Comparison of ENCODE assay signal across 16 mouse cellular contexts in the genomic region with DNA sequence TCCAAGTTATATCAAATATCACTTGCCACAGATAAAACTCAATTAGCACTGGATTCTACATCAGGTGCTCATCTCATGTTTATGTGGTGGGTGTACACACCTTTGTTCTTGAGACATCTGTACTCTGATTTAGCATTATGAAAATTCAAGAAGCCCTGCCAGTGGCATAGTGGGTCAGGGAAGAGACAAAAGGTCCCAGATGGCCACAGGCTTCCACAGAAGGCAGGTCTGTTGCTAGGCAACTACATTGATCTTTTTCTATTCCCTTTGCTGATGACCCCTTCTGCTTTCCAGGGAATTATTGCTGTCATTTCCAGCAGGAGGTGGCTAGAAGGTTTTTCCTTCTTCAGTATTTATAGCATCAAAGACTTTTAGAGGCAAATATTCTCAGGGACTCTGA.
DNase-seq lines count a peak whose midpoint lies in the region; ATAC-seq and TF ChIP-seq lines count a peak whose summit lies in the region.
"Had no signal": no experiment of that assay in that cellular context is flagged by ENCODE, and none has a peak within 500 bp of the region (broad histone marks: within the 10 kb centered on the region; RNA-seq: fewer than 3 reads in every experiment).

No protein-coding gene starts in this region.

- no peak overlapping the region for H3K4me2 ChIP-seq in forebrain, embryonic 15.5 days (replicated peaks)
- no peak overlapping the region for H3K4me2 ChIP-seq in neural tube, embryonic 13.5 days
- H3K4me2 ChIP-seq: embryonic facial prominence, embryonic 13.5 days; intestine, embryonic 15.5 days; liver, embryonic 13.5 days had no signal

- H3K9ac ChIP-seq in forebrain, embryonic 15.5 days (replicated peaks): no peak overlapping the region
- H3K9ac ChIP-seq in neural tube, embryonic 13.5 days: no peak overlapping the region
- H3K9ac ChIP-seq: embryonic facial prominence, embryonic 13.5 days; intestine, embryonic 15.5 days; liver, embryonic 13.5 days had no signal

- TF ChIP-seq POLR2A in kidney, adult 2 months (IDR thresholded peaks at IDR 0.05; ENCODE audit: low read depth, low read length): no peak

- H3K27me3 ChIP-seq in forebrain, embryonic 15.5 days: no peaks in the 10 kb centered on the region
- no peaks in the 10 kb centered on the region for H3K27me3 ChIP-seq in midbrain, embryonic 10.5 days (ENCODE audit: low read depth, poor library complexity, severe bottlenecking)
- no peaks in the 10 kb centered on the region for H3K27me3 ChIP-seq in neural tube, embryonic 13.5 days
- no peaks in the 10 kb centered on the region for H3K27me3 ChIP-seq in kidney, adult 2 months (replicated peaks; ENCODE audit: control insufficient read depth, insufficient read depth, low read length)
- H3K27me3 ChIP-seq: embryonic facial prominence, embryonic 13.5 days; intestine, embryonic 15.5 days; liver, embryonic 13.5 days had no signal

- peak; percentile 41; the same call in 1 of the 2 replicates for ATAC-seq in forebrain, embryonic 15.5 days (replicated peaks)
- peak; percentile 77 for ATAC-seq in neural tube, embryonic 13.5 days (ENCODE audit: low read depth)
- ATAC-seq in megakaryocyte progenitor cell, adult 5-6 weeks (replicated peaks; ENCODE audit: poor library complexity): no peak
- ATAC-seq: intestine, embryonic 15.5 days had no signal

- DNase-seq in embryo, embryonic 10.5 days (ENCODE audit: low spot score): peak; percentile 67
- DNase-seq in midbrain, embryonic 10.5 days (ENCODE audit: low spot score): peak; percentile 39
- DNase-seq in kidney, postnatal 14 days: no peak
- DNase-seq in thymus, postnatal 14 days: no peak
- DNase-seq in kidney, adult 2 months: no peak
- DNase-seq: adrenal gland, postnatal 25 days; cerebellum, adult 18-20 months; kidney, postnatal 25 days; liver, embryonic 13.5 days; thymus, adult 18-20 months had no signal

- H3K27ac ChIP-seq in forebrain, embryonic 15.5 days (replicated peaks): no peak overlapping the region
- H3K27ac ChIP-seq in midbrain, embryonic 10.5 days (replicated peaks): peak overlapping the region; percentile 69
- H3K27ac ChIP-seq in neural tube, embryonic 13.5 days (replicated peaks): 0 out of 2 replicates have a peak overlapping the region, but pooled peaks have one; percentile 19
- no peak overlapping the region for H3K27ac ChIP-seq in kidney, adult 2 months (ENCODE audit: insufficient read depth, low read depth, low read length)
- H3K27ac ChIP-seq: embryonic facial prominence, embryonic 13.5 days; intestine, embryonic 15.5 days; liver, embryonic 13.5 days had no signal

- no peak overlapping the region for H3K4me3 ChIP-seq in forebrain, embryonic 15.5 days
- H3K4me3 ChIP-seq in midbrain, embryonic 10.5 days: no peak overlapping the region
- H3K4me3 ChIP-seq in neural tube, embryonic 13.5 days: no peak overlapping the region
- H3K4me3 ChIP-seq in kidney, adult 2 months (ENCODE audit: insufficient read depth, low read depth, low read length): no peak overlapping the region
- H3K4me3 ChIP-seq: embryonic facial prominence, embryonic 13.5 days; intestine, embryonic 15.5 days; liver, embryonic 13.5 days; myocyte had no signal

- H3K4me1 ChIP-seq in forebrain, embryonic 15.5 days: no peaks in the 10 kb centered on the region
- H3K4me1 ChIP-seq in midbrain, embryonic 10.5 days: peaks cover 14% of the 10 kb centered on the region
- H3K4me1 ChIP-seq in neural tube, embryonic 13.5 days (replicated peaks): peaks cover 7% of the 10 kb centered on the region
- H3K4me1 ChIP-seq in kidney, adult 2 months (ENCODE audit: control insufficient read depth, insufficient read depth, low read length): no peaks in the 10 kb centered on the region
- H3K4me1 ChIP-seq: embryonic facial prominence, embryonic 13.5 days; intestine, embryonic 15.5 days; liver, embryonic 13.5 days had no signal

- no peak for TF ChIP-seq CTCF in kidney, adult 2 months (conservative IDR thresholded peaks at IDR 0.05; ENCODE audit: insufficient read depth, insufficient read length, low read depth, low read length)

- H3K36me3 ChIP-seq in forebrain, embryonic 15.5 days: no peaks in the 10 kb centered on the region
- no peaks in the 10 kb centered on the region for H3K36me3 ChIP-seq in midbrain, embryonic 10.5 days
- no peaks in the 10 kb centered on the region for H3K36me3 ChIP-seq in neural tube, embryonic 13.5 days
- H3K36me3 ChIP-seq in kidney, adult 2 months (ENCODE audit: control insufficient read depth, insufficient read depth, low read length): no peaks in the 10 kb centered on the region
- H3K36me3 ChIP-seq: intestine, embryonic 15.5 days; liver, embryonic 13.5 days had no signal

- no peaks in the 10 kb centered on the region for H3K9me3 ChIP-seq in forebrain, embryonic 15.5 days
- peaks cover 12% of the 10 kb centered on the region for H3K9me3 ChIP-seq in midbrain, embryonic 10.5 days (replicated peaks)
- 0 out of 2 replicates have a peak, but pooled peaks cover 8% of the 10 kb centered on the region for H3K9me3 ChIP-seq in neural tube, embryonic 13.5 days
- H3K9me3 ChIP-seq: intestine, embryonic 15.5 days; liver, embryonic 13.5 days had no signal

Comparison
In these comparisons a context has a peak if more than half of its experiments do, and no peak if none do; other contexts are left out.
1. DNase-seq: peak in embryo, embryonic 10.5 days (single experiment) and midbrain, embryonic 10.5 days (single experiment); none in kidney, postnatal 14 days (single experiment), thymus, postnatal 14 days (single experiment) and kidney, adult 2 months (single experiment).
2. H3K27ac ChIP-seq: peak in midbrain, embryonic 10.5 days (single experiment) and neural tube, embryonic 13.5 days (single experiment); none in forebrain, embryonic 15.5 days (single experiment) and kidney, adult 2 months (single experiment).